Mouse (Mus musculus) MN1 (cell line): ENCODE data around the gene Hist1h2aa.

Experiments
- DNase-seq: peaks from one replicate; pipeline ENCODE4 v3.0.0-alpha.2; 2016; ENCODE audit warnings: low spot score

Hist1h2aa gene

DNA sequence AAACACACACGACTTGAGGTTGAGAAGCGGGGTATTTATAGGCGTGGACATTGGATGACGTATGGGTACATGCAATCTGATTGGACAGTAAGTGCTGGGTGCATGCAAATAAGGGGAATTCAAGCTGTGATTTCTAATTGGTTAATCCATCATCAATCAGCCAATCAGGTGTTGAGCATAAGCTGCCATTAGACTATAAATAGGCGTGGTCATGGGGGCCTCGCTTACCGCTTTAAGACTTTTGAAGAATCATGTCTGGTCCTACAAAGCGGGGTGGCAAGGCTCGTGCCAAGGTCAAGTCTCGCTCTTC is at the start of gene Hist1h2aa:
Hist1h2aa (plus strand) TSS at position 252 of the 310 bp plus-strand sequence.
- DNase-seq, result no peak

DNA sequence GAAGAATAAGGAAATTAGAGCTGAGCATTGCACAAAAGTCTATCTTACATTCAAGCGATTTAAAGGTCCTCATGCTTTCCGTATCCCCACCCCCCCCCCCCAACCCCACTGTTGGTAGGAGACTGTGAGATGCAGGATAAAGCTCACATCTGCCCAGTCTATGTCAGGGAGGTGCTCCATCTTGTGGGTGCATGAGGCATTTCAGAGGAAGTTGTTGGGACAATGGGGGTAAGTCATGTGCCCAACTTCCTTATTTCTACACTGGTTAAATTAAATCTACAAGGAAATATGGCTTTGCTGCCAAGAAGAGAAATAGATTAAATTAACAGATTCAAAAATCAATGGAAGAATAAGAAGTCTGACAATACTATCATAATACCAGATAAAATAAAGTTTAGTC is 48.7 kb upstream of the Hist1h2aa start:
- no peak for DNase-seq

DNA sequence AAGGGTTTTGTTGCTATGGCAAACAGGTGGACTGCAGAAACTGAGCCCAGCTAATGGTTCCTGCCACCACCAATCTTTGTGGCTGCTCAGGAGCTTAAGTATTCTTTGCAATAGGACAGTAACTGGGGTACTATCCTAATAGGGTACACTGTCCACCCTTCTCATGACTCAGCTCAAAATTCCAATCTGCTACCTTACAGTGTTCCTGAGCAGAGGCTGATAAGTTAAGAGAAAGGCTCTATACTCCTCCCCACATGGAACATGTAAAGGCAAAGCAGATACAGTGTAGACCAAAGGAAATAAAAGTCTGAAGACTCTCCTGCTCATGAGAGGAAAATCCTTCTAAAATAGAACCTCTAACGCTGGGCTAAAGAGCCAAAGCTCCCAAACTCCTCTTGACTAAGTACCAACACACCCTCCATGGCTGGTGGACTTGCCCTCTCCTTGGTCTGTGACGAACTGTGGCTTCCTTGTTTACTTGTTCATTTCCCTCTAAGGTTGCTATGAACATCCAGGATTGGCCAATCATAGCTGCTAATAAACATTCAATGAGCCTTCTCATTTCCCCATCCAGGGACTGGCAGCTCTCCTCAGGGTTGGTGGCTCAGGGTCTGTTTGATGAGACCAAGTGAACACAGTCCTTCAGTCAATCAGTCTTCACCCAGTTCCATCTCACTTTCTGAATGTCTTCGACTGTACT is 47.1 kb upstream of the Hist1h2aa start:
- no peak for DNase-seq

DNA sequence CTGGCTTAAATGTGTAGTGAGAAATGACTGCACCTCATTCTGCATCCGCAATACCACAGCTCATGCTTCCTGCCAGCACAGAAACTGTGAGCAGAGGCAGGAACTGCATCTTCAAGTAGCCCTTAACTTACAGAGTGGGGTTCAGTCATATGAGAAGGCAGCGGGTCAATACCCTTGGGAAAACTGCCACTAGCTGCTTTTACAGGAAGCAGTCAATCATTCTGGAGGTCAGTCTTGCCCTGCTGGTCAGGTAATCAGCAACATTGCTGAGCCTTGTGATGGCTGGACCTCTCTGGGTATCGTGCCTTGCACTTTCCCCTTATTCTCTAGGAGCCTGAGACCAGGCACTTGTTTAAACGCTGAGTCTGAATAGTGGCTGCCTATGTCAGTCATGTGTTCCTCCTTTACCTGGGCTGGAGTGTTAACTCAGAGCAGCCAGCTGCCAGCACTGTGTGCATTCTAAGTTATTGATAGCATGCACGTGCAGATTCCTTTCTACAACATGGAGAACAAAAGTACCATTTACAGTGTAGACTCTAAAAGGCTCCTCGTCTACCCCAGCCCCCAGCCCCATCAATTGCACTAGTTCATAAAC is 45.2 kb upstream of the Hist1h2aa start:
- DNase-seq, result no peak

DNA sequence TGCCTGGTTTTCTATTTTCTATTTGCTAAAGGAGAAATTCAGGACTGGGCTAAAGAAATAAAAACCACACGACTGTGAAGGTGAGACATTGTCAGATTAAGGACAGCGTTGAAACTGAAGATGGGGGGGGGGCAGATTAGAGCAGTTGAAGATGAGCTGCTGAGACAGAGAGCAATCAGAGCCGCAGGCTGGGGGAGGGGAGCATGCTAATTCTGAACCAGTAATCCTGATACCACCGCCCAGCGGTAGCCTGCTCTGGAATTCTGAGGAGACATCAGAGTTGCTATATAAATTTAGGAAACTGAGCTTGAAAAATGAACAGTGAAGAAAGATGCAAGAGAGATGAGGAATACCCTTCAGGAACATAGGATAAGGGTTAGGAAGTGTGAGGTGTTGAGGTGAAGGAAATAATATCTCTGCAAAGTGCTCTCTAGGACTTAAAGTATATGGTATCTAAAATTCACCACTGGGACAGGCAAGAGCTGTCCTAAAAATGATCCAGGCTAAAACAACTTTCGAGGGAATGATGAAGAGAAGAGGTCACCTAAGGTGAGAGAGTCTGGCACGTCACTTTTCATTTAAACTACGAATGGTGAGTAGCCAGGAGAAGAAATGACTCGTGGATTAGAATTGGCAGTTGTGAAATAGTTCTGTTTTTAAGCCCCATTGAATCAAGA is 41.5 kb upstream of the Hist1h2aa start:
- no peak for DNase-seq

DNA sequence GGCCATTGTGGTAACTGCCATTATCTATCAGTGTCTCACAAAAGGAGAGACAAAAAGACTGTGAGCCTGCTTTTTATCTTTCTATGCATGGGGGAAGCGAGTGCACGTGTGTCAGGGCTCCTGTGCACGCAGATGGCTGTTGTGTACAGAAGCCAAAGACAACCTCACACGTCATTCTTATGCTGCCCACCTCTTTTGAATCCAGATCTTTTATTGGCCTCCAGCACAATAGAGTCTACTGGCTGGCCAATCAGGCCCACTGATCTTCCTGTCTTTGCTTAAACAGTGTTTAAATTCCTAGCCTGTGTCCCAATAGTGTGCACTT is 41.0 kb upstream of the Hist1h2aa start:
- no peak for DNase-seq

DNA sequence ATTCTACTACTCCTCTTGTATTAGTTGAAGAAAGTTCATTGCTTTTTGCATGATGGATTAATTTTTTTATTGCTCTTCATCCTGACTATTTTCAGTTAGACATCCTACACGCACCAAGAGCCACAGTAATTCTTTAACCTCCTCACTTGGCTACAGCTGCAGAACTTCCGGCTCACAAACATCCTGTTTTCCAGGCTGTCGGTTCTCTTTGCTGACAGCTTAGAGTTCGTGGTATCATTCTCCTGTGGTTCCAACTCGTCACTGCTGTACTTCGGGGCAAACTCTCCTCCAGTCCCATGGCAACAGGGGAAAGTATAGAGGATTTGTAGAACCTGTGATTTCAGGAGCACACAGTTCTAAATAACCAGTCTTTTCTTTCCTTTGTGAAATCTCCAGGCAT is 36.0 kb upstream of the Hist1h2aa start:
- DNase-seq, result no peak

DNA sequence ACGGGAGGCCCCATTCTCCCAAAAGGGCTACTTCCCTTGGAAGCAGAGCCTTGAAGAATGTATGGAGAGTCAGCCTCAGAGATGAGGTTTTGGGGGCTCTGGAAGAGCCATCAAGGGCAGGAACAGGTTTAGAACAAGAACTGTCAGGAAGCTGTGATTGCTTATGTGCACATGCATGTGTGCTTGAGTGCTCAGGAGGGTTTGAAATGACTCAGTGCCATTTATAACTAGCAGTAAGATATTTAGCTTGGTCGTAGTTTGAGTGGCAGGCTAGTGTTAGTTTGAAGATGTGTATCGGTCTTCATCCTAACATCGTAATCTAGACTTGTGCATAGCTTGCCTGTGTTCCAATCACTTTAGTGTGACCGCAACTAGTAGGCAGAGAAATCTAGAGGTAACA is 27.4 kb upstream of the Hist1h2aa start:
- no peak for DNase-seq

DNA sequence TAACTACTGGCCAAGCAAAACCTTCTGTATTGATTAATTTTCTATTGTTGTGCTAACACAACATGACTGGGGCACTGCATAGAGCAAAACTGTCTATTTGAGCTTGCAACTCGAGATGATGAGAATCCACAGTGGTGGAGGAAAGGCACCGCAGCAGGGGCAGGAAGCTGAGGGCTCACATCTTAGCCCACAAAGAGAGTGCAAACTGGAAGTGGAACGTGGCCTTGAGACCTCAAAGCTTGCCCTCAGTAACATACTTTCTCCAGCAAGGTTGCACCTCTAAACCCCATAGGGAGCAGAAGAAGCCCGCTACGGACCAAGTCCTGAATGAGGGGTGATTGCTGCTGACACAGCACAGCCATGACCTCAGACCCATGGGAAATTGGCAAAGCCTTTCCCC is 24.1 kb upstream of the Hist1h2aa start:
- no peak for DNase-seq

DNA sequence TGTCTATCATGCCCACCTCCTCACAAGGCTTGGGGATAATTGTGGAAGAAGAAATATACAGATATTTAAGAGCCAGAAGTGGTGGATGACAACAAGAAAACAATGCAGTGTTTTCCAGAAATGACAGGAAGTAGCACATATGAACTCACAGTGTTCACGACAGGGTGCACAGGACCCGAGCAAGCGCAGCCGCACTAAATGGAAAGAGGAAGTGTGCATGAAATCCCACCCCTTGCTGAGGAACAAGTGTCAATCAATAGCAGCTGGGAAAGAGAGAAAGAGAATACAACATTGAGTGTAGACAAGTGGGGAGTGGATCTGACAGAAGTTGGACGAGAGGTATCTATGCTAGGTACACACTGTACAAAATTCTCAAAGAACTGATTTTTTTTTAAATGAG is 22.9 kb upstream of the Hist1h2aa start:
- DNase-seq, result no peak

DNA sequence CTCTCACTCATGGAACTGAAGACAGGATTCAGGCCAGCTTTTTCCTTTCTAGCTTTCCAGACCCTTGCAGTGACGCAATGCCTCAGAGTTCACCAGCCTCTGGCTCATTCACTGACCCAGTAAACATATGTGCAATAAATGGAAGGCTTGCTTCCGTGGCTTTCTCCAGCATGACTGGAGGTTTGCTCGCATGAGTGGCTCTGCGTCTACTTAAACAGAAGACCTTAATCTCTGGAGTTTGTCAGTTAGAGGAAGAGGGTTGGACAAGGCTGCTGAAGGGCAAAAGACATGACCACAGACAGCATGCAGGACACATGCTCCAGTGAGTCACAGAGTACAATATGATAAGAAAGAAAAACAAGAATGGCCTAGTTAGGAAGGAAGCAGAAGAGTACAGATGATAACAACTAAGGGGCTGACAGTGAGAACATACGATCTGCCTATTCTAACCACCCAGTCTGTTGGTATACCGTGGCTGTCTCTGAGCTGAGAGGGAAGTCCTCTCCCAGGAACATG is 20.4 kb upstream of the Hist1h2aa start:
- peak; percentile 65 for DNase-seq

DNA sequence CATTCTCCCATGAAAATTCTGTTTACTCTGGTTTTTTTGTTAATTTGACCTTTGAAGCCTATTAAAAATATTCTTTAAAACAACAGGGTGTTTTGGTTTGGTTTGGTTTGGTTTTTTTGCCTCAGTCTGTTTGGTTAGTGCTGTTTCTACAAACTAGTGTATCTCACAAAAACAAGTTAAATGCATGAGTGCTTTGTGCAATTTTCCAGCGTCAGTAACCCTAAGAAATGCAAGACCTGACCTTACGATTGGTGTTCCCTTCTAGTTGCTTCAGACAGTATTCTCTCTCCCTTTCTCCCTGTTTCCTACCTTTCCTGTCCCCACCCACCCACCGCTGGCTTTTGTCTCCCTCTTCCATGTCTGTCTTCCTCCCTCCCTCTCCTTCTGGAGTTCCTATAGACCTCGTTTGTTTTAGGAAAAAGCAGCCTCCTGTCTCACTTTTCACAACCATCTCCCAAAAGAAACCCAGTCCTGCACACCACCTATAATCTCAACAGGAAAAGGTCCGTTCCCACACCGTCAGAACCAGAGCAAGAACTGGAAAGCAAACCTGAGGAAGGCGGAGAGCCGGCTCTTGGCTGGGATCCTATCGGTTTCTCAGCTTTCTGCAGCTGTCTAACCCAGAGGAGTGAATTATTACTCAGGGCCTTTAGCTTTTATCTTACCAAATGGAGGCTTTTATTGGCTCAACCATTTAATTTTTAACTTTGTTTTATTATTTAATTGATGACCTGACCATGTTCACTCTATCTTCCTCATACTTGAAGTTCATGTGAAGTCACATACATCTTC is 19.7 kb upstream of the Hist1h2aa start, which contains the start of gene Slc17a4:
Slc17a4 (minus strand) TSS at position 634 of the 792 bp plus-strand sequence.
- DNase-seq, result no peak

DNA sequence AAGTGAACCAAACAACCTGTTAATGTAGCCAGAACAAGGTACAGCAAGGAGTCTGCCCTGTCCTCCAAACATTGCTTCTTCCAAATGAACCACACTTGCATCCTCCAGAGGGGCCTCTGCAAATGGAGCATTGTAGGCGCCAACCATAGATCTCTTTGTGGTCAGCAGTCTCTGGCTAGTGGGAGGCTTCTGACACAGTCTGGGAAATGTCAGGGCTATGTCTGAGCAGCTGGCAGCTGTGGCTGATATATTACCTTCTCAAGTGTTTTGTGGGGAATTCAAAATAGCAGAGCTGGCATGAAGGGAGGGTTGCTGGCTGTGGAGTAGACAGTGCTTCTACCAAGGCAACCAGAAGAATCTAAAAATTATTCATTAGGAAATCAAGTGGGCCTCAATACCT is 18.1 kb upstream of the Hist1h2aa start:
- DNase-seq, result no peak

DNA sequence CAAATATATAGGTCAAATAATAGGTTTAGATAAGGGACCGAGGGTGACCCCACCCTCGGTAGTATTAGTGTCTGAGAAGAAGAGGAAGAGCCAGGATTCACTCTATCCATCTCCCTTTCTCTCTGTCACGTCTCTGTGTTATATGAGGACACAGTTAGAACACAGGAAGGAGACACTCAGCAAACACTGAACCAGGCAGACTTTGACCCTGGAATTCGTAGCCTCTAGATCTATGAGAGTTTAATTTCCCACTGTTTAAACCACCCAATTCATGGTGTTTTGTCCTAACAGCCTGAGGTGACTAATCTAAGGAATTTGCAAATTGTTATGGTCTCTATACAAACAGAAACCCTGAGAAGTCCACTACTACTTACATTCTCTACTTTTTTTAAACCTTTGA is 16.6 kb upstream of the Hist1h2aa start:
- DNase-seq, result no peak

DNA sequence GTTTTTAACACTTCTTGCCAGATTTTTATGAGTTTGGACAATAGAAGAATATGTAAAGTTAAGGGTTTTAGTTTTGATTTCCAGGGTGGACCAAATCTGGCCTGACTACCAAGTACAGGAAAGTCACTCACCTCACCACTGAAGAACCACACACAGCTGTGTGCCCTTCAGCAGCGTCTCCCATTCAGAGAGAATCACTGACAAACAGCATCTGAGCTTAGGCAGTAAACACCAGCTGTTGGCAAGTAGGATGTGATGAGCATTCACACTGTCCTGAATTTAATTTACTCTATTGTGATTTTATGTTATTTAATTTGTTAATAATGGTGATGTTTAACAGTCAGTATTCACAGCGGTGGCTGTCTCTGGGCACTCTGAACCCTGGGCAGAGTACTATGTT is 8.5 kb upstream of the Hist1h2aa start:
- no peak for DNase-seq

DNA sequence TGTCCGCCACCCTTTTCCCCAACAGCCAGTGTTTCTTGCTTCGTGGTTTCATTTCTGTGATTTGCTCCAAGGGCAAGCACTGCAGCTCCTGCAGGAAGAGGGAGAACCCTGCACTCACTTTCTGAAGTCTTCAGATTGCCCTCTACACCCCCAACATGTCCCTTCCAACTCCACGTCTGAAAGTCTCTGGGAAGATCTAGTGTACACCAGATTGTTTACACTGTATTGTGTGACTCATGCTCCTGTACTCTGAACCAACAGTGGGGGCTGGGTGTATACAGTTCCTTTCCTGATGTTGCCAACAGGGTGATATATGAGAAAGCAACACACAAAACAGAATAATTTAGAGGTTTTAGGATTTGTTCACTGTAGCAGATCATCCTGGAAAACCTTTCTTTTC is 5.6 kb upstream of the Hist1h2aa start:
- no peak for DNase-seq

DNA sequence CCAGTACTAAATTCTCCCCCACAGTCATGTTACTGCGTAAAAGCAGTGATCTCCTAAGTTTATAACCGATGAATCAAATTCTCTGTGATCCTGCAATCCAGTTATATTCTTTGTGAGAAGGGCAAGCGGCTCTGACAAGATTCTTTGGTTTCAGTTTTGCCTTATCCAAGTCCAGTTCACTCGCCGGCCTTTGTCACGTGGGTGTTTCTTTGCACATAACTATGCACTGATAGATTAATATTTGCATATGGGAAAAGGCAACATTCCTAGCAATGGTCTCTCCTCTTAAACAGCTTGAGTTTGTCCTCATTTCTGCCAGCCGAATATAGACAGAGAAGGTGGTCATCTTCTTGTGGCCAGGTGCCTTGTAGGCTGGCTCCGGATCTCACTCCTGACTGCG is 3.8 kb upstream of the Hist1h2aa start:
- no peak for DNase-seq

DNA sequence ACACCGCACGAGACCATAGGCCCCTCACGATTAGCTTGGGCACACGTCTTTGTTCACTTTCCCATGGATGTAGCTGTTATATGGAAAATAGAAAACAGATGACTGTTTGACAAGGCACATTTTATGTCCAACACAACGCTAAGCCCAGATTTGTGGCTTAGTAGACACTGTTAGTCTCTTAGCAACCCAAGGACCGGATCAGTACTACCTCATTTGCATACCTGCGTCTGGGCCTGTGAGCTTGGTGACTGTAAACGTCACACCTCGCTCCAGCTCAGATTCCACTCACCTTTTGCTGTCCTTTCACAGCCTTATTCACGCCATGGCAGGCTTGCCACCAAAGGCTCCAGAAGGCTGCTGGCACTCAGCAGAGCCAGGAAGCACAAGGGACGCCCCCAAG is 3.4 kb upstream of the Hist1h2aa start:
- DNase-seq, result no peak

DNA sequence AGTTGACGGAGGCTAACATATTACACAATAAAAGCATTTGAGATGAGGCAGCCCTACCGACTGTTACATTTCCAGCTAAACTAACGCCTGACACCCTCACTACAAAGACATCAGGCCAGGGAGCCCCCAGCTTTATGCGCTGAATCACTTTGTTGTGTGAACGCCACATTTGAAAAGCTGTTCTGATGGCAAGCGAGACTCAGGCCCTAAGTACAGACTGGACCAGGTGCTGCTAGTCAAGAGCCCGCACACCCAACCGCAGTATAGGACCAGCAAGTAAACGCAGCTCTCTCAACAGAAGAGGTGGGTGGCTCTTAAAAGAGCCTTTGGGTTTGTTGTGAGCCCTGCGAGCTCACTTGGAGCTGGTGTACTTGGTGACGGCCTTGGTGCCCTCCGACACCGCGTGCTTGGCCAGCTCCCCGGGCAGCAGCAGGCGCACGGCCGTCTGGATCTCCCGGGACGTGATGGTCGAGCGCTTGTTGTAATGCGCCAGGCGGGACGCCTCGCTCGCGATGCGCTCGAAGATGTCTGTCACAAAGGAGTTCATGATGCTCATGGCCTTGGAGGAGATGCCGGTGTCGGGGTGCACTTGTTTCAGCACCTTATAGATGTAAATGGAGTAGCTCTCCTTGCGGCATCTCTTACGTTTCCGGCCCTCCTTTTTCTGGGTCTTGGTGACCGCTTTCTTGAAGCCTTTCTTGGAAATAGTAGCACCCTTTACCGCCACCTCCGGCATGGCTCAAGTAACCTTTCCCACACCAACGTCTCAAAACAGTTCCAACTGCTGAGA is 646 bp upstream of the Hist1h2aa start, which contains the start of gene Hist1h2ba:
Hist1h2ba (minus strand) TSS at position 736 of the 790 bp plus-strand sequence.
- no peak for DNase-seq

DNA sequence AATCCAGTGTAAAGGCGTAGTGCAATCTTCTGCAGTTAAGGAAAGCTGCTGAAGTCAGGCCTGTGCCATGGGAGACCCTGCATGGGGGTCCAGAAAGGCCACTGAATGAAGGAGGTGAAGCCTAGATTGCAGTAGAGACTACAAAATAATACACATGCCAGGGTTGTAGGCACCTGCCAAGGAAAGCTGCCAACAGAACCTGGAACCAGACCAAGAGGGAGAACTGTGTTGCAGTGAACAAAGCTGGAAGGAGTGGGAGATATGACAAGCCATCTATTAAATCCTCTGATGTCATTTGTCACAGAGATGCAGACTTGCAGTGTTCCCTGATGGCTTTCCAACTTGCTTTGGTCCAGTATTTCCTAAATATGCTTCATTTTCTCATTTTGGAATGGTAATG is 4.4 kb downstream of the Hist1h2aa start:
- no peak for DNase-seq

DNA sequence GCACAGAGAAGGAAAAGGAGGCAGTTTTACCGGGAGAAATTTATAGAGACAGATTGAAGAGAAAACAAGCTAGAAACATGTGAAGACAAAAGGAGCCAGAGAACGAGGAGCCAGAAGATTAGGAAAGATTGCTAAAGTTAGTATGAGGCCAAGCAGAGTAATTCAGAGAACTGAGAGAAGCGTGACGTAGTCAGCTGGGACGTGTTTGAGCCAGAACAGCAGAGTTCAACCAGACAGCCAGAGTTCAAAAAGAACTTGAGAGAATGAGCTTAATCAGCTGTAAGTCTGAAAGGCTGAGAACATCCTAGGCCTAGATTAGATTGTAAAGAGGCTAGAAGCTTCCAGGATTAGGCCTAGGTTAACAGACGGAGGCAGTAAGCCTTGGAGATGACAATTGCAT is 6.0 kb downstream of the Hist1h2aa start:
- no peak for DNase-seq

DNA sequence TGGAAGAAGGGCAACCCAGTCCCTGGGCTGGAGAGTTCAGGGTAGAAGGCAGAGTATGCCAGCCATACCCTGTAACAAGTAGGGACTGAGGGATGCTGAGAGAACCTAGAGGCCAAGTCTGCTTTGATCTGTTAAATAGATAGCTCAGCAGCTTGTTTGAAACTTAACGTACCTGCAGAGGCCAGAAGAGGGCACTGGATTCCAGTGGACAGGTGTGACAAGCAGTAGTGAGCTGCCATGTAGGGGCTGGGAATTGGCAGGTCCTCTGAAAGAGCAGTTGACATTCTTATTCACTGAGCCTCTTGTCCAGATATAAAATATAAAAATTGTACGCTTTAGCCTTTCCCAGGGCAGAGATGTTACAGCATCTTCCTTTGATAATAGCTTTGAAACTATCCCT is 8.6 kb downstream of the Hist1h2aa start:
- DNase-seq, result no peak
